In the genomic region with DNA sequence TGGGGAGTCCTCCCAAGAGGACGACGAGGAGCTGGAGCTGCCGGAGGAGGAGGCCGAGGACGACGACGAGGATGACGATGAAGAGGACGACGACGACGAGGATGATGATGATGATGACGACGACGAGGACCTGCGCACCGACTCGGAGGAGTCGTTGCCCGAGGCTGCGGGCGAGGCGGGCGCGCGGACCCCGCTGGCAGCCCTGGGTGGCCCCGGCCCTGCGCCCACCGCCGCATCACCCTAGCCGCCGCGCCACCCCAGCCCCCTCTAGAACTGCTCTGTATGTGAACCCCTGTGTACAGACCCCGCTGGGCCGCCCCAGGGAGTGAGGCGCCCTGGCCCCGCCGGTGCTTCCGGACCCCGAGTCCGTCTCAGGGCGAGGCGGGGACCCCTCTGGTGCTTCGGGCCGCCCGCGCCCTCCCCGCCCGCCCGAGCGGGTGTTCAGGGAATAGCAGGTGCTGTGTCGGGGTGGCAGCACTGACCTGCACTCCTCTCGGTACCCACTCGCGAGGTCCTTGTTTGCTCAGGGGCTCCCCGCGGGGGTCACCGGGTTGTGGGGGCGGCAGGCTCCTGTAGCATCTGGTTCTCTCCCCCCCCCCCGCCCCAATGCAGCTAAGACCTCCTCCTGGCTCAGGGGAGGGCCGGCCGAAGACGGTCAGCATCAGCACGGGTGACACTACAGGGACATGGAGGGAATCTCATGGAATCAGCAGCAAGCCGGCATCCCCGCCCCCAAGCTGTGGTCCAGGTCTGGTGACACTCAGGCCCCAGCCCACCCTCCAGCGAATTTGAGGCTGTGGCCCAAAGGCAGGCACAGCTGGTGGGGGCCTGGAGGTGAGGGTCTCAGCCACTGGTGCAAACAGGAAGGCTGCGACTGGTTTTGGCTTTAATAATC, we compare ENCODE assay signal across 8 mouse cellular contexts.
A peak's percentile ranks its signal among the peaks of the same experiment; 100 is the strongest.
DNase-seq lines count a peak whose midpoint lies in the region; ATAC-seq lines count a peak whose summit lies in the region.

No protein-coding gene starts in this region.

- peak overlapping the region; percentile 39 for H3K4me3 ChIP-seq in lung, embryonic 16.5 days (ENCODE audit: low read length)
- peak overlapping the region; percentile 35 for H3K4me3 ChIP-seq in limb, embryonic 15.5 days

- H3K9ac ChIP-seq in lung, embryonic 16.5 days (ENCODE audit: low read length), result peak overlapping the region; percentile 45
- no peak overlapping the region for H3K9ac ChIP-seq in limb, embryonic 15.5 days

- WGBS in lung, embryonic 16.5 days, result 12% methylated on average over 42 of the region's 69 CpGs
- WGBS in limb, embryonic 15.5 days, result 7% methylated on average over 68 of the region's 69 CpGs

- H3K4me2 ChIP-seq in lung, embryonic 16.5 days (ENCODE audit: low read depth, low read length), result peak overlapping the region; percentile 60
- H3K4me2 ChIP-seq in limb, embryonic 15.5 days, result peak overlapping the region; percentile 59

- no peaks in the 10 kb centered on the region for H3K36me3 ChIP-seq in lung, embryonic 16.5 days (ENCODE audit: control insufficient read depth, insufficient read depth, low read length)
- no peaks in the 10 kb centered on the region for H3K36me3 ChIP-seq in limb, embryonic 15.5 days

- no peak for ATAC-seq in lung, embryonic 16.5 days (ENCODE audit: low read depth)
- peak; percentile 15; the same call in 1 of the 2 replicates for ATAC-seq in limb, embryonic 15.5 days (ENCODE audit: insufficient number of reproducible peaks, low FRiP score, low TSS enrichment, low read depth)

- no peak overlapping the region for H3K27ac ChIP-seq in lung, embryonic 16.5 days (ENCODE audit: low read length)
- no peak overlapping the region for H3K27ac ChIP-seq in limb, embryonic 15.5 days

- H3K4me1 ChIP-seq in lung, embryonic 16.5 days (replicated peaks; ENCODE audit: control insufficient read depth, insufficient read depth, low read length), result peaks cover 44% of the 10 kb centered on the region
- peaks cover 54% of the 10 kb centered on the region for H3K4me1 ChIP-seq in limb, embryonic 15.5 days

- H3K27me3 ChIP-seq in lung, embryonic 16.5 days (ENCODE audit: control insufficient read depth, insufficient read depth, low read depth, low read length), result peaks cover 32% of the 10 kb centered on the region
- H3K27me3 ChIP-seq in limb, embryonic 15.5 days, result peaks cover 91% of the 10 kb centered on the region

- H3K9me3 ChIP-seq in lung, embryonic 16.5 days (ENCODE audit: control insufficient read depth, low read length), result no peaks in the 10 kb centered on the region
- no peaks in the 10 kb centered on the region for H3K9me3 ChIP-seq in limb, embryonic 15.5 days

- DNase-seq in embryo, embryonic 10 days (ENCODE audit: low spot score), result peak; percentile 42
- DNase-seq in embryo, embryonic 10.5 days (ENCODE audit: low spot score), result no peak
- no peak for DNase-seq in lung, adult 18-20 months
- DNase-seq in right cerebral cortex, postnatal 14 days, result peak; percentile 42
- DNase-seq in natural killer cell, adult 2 months (ENCODE audit: low spot score in 2 of 2), result no peak
- no peak for DNase-seq in spleen, postnatal 14 days (ENCODE audit: low spot score in 2 of 2)

Comparison
In these comparisons a context has a peak if more than half of its experiments do, and no peak if none do; other contexts are left out.
1. DNase-seq: peak in embryo, embryonic 10 days (single experiment) and right cerebral cortex, postnatal 14 days (single experiment); none in embryo, embryonic 10.5 days (single experiment), lung, adult 18-20 months (0 of 2), natural killer cell, adult 2 months (0 of 2) and spleen, postnatal 14 days (0 of 2).